In genomic region chr14:12099390-12100333, GRCm38 (mm10) we compare ENCODE assay signal across 12 mouse cellular contexts.
DNase-seq lines count a peak whose midpoint lies in the region; ATAC-seq and TF ChIP-seq lines count a peak whose summit lies in the region.
"Had no signal": no experiment of that assay in that cellular context is flagged by ENCODE, and none has a peak within 500 bp of the region (broad histone marks: within the 10 kb centered on the region; RNA-seq: fewer than 3 reads in every experiment).

No protein-coding gene starts in this region.

- no peak; the same call in 1 of the 2 replicates for TF ChIP-seq POLR2A in heart, adult 2 months (IDR thresholded peaks at IDR 0.05; ENCODE audit: insufficient read depth, low read depth, low read length)
- no peak for TF ChIP-seq POLR2A in thymus, adult 2 months (IDR thresholded peaks at IDR 0.05; ENCODE audit: control insufficient read depth, extremely low read depth, insufficient read depth, low read length, poor library complexity)

- H3K27me3 ChIP-seq in heart, adult 2 months (ENCODE audit: control insufficient read depth, insufficient read depth, low read length), result no peaks in the 10 kb centered on the region
- no peaks in the 10 kb centered on the region for H3K27me3 ChIP-seq in liver, postnatal 0 days (ENCODE audit: insufficient read depth, low read length)
- no peaks in the 10 kb centered on the region for H3K27me3 ChIP-seq in liver, embryonic 11.5 days (replicated peaks; ENCODE audit: control insufficient read depth, insufficient read depth, low read length)
- no peaks in the 10 kb centered on the region for H3K27me3 ChIP-seq in thymus, adult 2 months (ENCODE audit: control insufficient read depth, insufficient read depth, low read length)
- H3K27me3 ChIP-seq: midbrain, embryonic 12.5 days had no signal

- no peak for ATAC-seq in liver, postnatal 0 days
- no peak for ATAC-seq in liver, embryonic 11.5 days (replicated peaks; ENCODE audit: low FRiP score)

- DNase-seq in heart, adult 2 months, result peak in 1 of 2 experiments; percentile 27
- DNase-seq in heart, postnatal 4 days, result no peak
- no peak for DNase-seq in liver, postnatal 0 days
- no peak for DNase-seq in liver, embryonic 11.5 days (ENCODE audit: low spot score)
- DNase-seq in forelimb bud, embryonic 11.5 days (ENCODE audit: low read depth, low spot score), result peak; percentile 57
- peak; percentile 35 for DNase-seq in lung, postnatal 10 days
- DNase-seq in thymus, adult 2 months, result no peak
- no peak for DNase-seq in layer of hippocampus, postnatal 10 days (ENCODE audit: low spot score in 2 of 2)
- DNase-seq: cerebellum, postnatal 36 days; thymus, postnatal 14 days had no signal

- intact Hi-C loops in heart, adult 2 months (cut with DNase I), result loop anchor here (1.0 to 5.0 kb wide), 4 partner anchors 35 to 289 kb away; no protein-coding TSS in a partner anchor

- TF ChIP-seq CTCF in heart, adult 2 months (IDR thresholded peaks at IDR 0.05), result no peak
- no peak for TF ChIP-seq CTCF in liver, postnatal 0 days (IDR thresholded peaks at IDR 0.05; ENCODE audit: low read depth)
- TF ChIP-seq CTCF in thymus, adult 2 months (IDR thresholded peaks at IDR 0.05; ENCODE audit: borderline replicate concordance, control insufficient read depth, extremely low read depth, insufficient read depth, low read length, poor library complexity), result no peak

- H3K36me3 ChIP-seq in heart, adult 2 months (ENCODE audit: control insufficient read depth, insufficient read depth, low read length), result peaks cover 16% of the 10 kb centered on the region
- H3K36me3 ChIP-seq in liver, postnatal 0 days (replicated peaks; ENCODE audit: insufficient read depth, low read length), result no peaks in the 10 kb centered on the region
- no peaks in the 10 kb centered on the region for H3K36me3 ChIP-seq in liver, embryonic 11.5 days (ENCODE audit: control insufficient read depth, insufficient read depth, low read length)
- H3K36me3 ChIP-seq in thymus, adult 2 months (ENCODE audit: control insufficient read depth, insufficient read depth, low read length), result no peaks in the 10 kb centered on the region
- H3K36me3 ChIP-seq: midbrain, embryonic 12.5 days had no signal

- no peak for TF ChIP-seq EP300 in heart, adult 2 months (IDR thresholded peaks at IDR 0.05; ENCODE audit: insufficient read depth, low read depth, low read length)
- peak; percentile 27; the same call in 1 of the 2 replicates for TF ChIP-seq EP300 in liver, postnatal 0 days (IDR thresholded peaks at IDR 0.05; ENCODE audit: low read depth)

- no peaks in the 10 kb centered on the region for H3K79me2 ChIP-seq in heart, adult 2 months (replicated peaks; ENCODE audit: control insufficient read depth, insufficient read depth, low read length)

- 45% methylated on average over 12 of the region's 12 CpGs for WGBS in heart, adult 2 months
- 39% methylated on average over 12 of the region's 12 CpGs for WGBS in liver, postnatal 0 days (ENCODE audit: insufficient replicate concordance)
- 42% methylated on average over 12 of the region's 12 CpGs for WGBS in liver, embryonic 11.5 days
- WGBS in thymus, adult 2 months, result 31% methylated on average over 12 of the region's 12 CpGs

- peaks cover 14% of the 10 kb centered on the region for H3K4me1 ChIP-seq in heart, adult 2 months (ENCODE audit: control insufficient read depth, insufficient read depth, low read length)
- H3K4me1 ChIP-seq in liver, postnatal 0 days (ENCODE audit: insufficient read depth), result no peaks in the 10 kb centered on the region; the same call in 1 of the 2 replicates
- H3K4me1 ChIP-seq in liver, embryonic 11.5 days (replicated peaks; ENCODE audit: control insufficient read depth, insufficient read depth, low read length), result no peaks in the 10 kb centered on the region
- H3K4me1 ChIP-seq in thymus, adult 2 months (replicated peaks; ENCODE audit: control insufficient read depth, insufficient read depth, low read length), result no peaks in the 10 kb centered on the region
- H3K4me1 ChIP-seq: midbrain, embryonic 12.5 days had no signal

- H3K4me3 ChIP-seq in heart, adult 2 months, result no peak overlapping the region
- no peak overlapping the region for H3K4me3 ChIP-seq in liver, postnatal 0 days (ENCODE audit: low read depth, low read length)
- H3K4me3 ChIP-seq in liver, embryonic 11.5 days (ENCODE audit: low read depth, low read length), result no peak overlapping the region
- no peak overlapping the region for H3K4me3 ChIP-seq in thymus, adult 2 months (ENCODE audit: control insufficient read depth, insufficient read depth, low read length)
- H3K4me3 ChIP-seq: erythroblast, embryonic 14.5 days; midbrain, embryonic 12.5 days had no signal

- no peaks in the 10 kb centered on the region for H3K9me3 ChIP-seq in liver, postnatal 0 days (ENCODE audit: low read length)
- H3K9me3 ChIP-seq in liver, embryonic 11.5 days (ENCODE audit: control insufficient read depth, low read length), result no peaks in the 10 kb centered on the region
- H3K9me3 ChIP-seq: midbrain, embryonic 12.5 days had no signal

- no peak overlapping the region for H3K4me2 ChIP-seq in liver, postnatal 0 days (ENCODE audit: low read depth, low read length)
- no peak overlapping the region for H3K4me2 ChIP-seq in liver, embryonic 11.5 days
- H3K4me2 ChIP-seq: midbrain, embryonic 12.5 days had no signal

- H3K9ac ChIP-seq in heart, adult 2 months (ENCODE audit: low read depth, low read length), result no peak overlapping the region
- H3K9ac ChIP-seq in liver, postnatal 0 days (replicated peaks), result no peak overlapping the region
- H3K9ac ChIP-seq in liver, embryonic 11.5 days (ENCODE audit: low read depth, low read length), result no peak overlapping the region
- H3K9ac ChIP-seq: midbrain, embryonic 12.5 days had no signal

- peak overlapping the region; percentile 78 for H3K27ac ChIP-seq in heart, adult 2 months
- H3K27ac ChIP-seq in liver, postnatal 0 days (ENCODE audit: low read depth), result no peak overlapping the region
- H3K27ac ChIP-seq in liver, embryonic 11.5 days (ENCODE audit: low read depth, low read length), result no peak overlapping the region
- H3K27ac ChIP-seq in thymus, adult 2 months (ENCODE audit: control insufficient read depth, insufficient read depth, low read length), result no peak overlapping the region
- H3K27ac ChIP-seq: midbrain, embryonic 12.5 days had no signal

Comparison
In these comparisons a context has a peak if more than half of its experiments do, and no peak if none do; other contexts are left out.
1. DNase-seq: peak in forelimb bud, embryonic 11.5 days (single experiment) and lung, postnatal 10 days (single experiment); none in heart, postnatal 4 days (single experiment), liver, postnatal 0 days (single experiment), liver, embryonic 11.5 days (single experiment), thymus, adult 2 months (single experiment) and layer of hippocampus, postnatal 10 days (0 of 2).